Mouse (Mus musculus) B cell, adult 2 months (primary cell): ENCODE results near the gene Cisd2.

Source experiments
- DNase-seq, 2 experiments: peaks; one replicate each; pipeline ENCODE4 v3.0.0; 2022

The Cisd2 gene

GRCm38 (mm10) chr3:135423608-135424212 lies at the start of gene Cisd2:
Gene Cisd2, minus strand, starts transcription at chr3:135423925.
- DNase-seq, result no peak

GRCm38 (mm10) chr3:135470823-135471222 lies 47.1 kb upstream of the Cisd2 start:
- no peak for DNase-seq

GRCm38 (mm10) chr3:135469974-135470373 lies 46.2 kb upstream of the Cisd2 start:
- DNase-seq, result no peak

GRCm38 (mm10) chr3:135469146-135469545 lies 45.4 kb upstream of the Cisd2 start:
- no peak for DNase-seq

GRCm38 (mm10) chr3:135468402-135468801 lies 44.7 kb upstream of the Cisd2 start:
- no peak for DNase-seq

- no peak for DNase-seq
Measured at GRCm38 (mm10) chr3:135458981-135459380, 35.3 kb upstream of the Cisd2 start.

- no peak for DNase-seq
Measured at GRCm38 (mm10) chr3:135444930-135445329, 21.2 kb upstream of the Cisd2 start.

GRCm38 (mm10) chr3:135440621-135441020 lies 16.9 kb upstream of the Cisd2 start:
- no peak for DNase-seq

- peak; percentile 68 to 72 for DNase-seq
Measured at GRCm38 (mm10) chr3:135440221-135440620, 16.5 kb upstream of the Cisd2 start.

GRCm38 (mm10) chr3:135439651-135440050 lies 15.9 kb upstream of the Cisd2 start:
- peak in 1 of 2 experiments; percentile 18 for DNase-seq

- DNase-seq, result peak; percentile 77 to 80
Measured at GRCm38 (mm10) chr3:135438913-135439531, 15.3 kb upstream of the Cisd2 start.

GRCm38 (mm10) chr3:135438531-135438912 lies 14.8 kb upstream of the Cisd2 start:
- DNase-seq, result peak; percentile 97 to 98

GRCm38 (mm10) chr3:135437758-135438495 lies 14.2 kb upstream of the Cisd2 start, which contains the start of gene Ube2d3:
Gene Ube2d3, plus strand, starts transcription at chr3:135438149.
- peak; percentile 99 for DNase-seq

- no peak for DNase-seq
Measured at GRCm38 (mm10) chr3:135436901-135437616, 13.3 kb upstream of the Cisd2 start.

- peak; percentile 87 to 92 for DNase-seq
Measured at GRCm38 (mm10) chr3:135422856-135423607, 693 bp downstream of the Cisd2 start.

GRCm38 (mm10) chr3:135422232-135422855 lies 1.4 kb downstream of the Cisd2 start:
- DNase-seq, result no peak

GRCm38 (mm10) chr3:135421310-135421594 lies 2.5 kb downstream of the Cisd2 start:
- DNase-seq, result no peak

GRCm38 (mm10) chr3:135420542-135421309 lies 3.0 kb downstream of the Cisd2 start:
- DNase-seq, result peak in 1 of 2 experiments; percentile 18

GRCm38 (mm10) chr3:135417799-135418198 lies 5.9 kb downstream of the Cisd2 start:
- DNase-seq, result no peak

GRCm38 (mm10) chr3:135417245-135417644 lies 6.5 kb downstream of the Cisd2 start:
- no peak for DNase-seq

GRCm38 (mm10) chr3:135411824-135412223 lies 11.9 kb downstream of the Cisd2 start:
- no peak for DNase-seq
